Mouse (Mus musculus) embryonic facial prominence, embryonic 11.5 days (tissue): ENCODE data around the gene Rtn4. TPM values are rescaled to one million over a fixed set of nuclear protein-coding genes. Genes with fewer than 3 reads are reported as not detected.
"Not testable (repeated sequence)": the region's sequence is repeated elsewhere in the genome, so short reads cannot be mapped to it uniquely, and the experiment has no call there.

Experiments
- ATAC-seq: fragments of 200-750 bp; cut with Nextera tagmentation; replicated peaks from 2 replicates; pipeline ENCODE4 v1.8.0; 2017; ENCODE audit warnings: low read depth; ENCODE audit not compliant: insufficient number of reproducible peaks, low FRiP score, low TSS enrichment
- DNase-seq: peaks from one replicate; pipeline ENCODE4 v3.0.0-alpha.2; 2015; ENCODE audit warnings: low spot score
- H3K27ac ChIP-seq: fragments of 300-500 bp; sonication (generic); replicated peaks from 2 replicates; pipeline ENCODE4 v1.5.1; 2014; ENCODE audit warnings: mild to moderate bottlenecking, low read depth, low read length, control low read depth
- H3K27me3 ChIP-seq: fragments of 300-500 bp; sonication (generic); 2 replicates; pipeline ENCODE4 v1.6.1; 2014; ENCODE audit warnings: mild to moderate bottlenecking, low read length, moderate library complexity, mixed read lengths; ENCODE audit not compliant: control insufficient read depth, insufficient read depth
- H3K36me3 ChIP-seq: fragments of 300-500 bp; sonication (generic); replicated peaks from 2 replicates; pipeline ENCODE4 v1.6.1; 2014; ENCODE audit warnings: low read depth, mild to moderate bottlenecking, low read length, moderate library complexity, mixed read lengths; ENCODE audit not compliant: control insufficient read depth, insufficient read depth
- H3K4me1 ChIP-seq: fragments of 300-500 bp; sonication (generic); 2 replicates; pipeline ENCODE4 v1.6.1; 2014; ENCODE audit warnings: low read length, mixed read lengths; ENCODE audit not compliant: control insufficient read depth, insufficient read depth
- H3K4me2 ChIP-seq: fragments of 300-500 bp; sonication (generic); 2 replicates; pipeline ENCODE4 v1.6.1; 2014; ENCODE audit warnings: low read depth, mild to moderate bottlenecking, control low read depth, low read length, moderate library complexity
- H3K4me3 ChIP-seq: fragments of 300-500 bp; sonication (generic); 2 replicates; pipeline ENCODE4 v1.5.1; 2014; ENCODE audit warnings: low read depth, low read length, control low read depth
- H3K9ac ChIP-seq: fragments of 300-500 bp; sonication (generic); replicated peaks from 2 replicates; pipeline ENCODE4 v1.6.1; 2014; ENCODE audit warnings: mild to moderate bottlenecking, control low read depth, low read length
- H3K9me3 ChIP-seq: fragments of 300-500 bp; sonication (generic); replicated peaks from 2 replicates; pipeline ENCODE4 v1.6.1; 2016; ENCODE audit warnings: mild to moderate bottlenecking, low read length, inconsistent platforms, mixed read lengths; ENCODE audit not compliant: control insufficient read depth
- WGBS: fragments of 180-500 bp; shearing (Covaris S2); extraction: QIAGEN DNeasy Blood & Tissue Kit; methylation state at CpG from one replicate; pipeline ENCODE4 v1.1.7; 2014; 5-methylcytosine and 5-hydroxymethylcytosine counted together
- polyA plus RNA-seq: library from polyadenylated mRNA; unstranded; fragments of >200 nt; fragmentation: Nextera tagmentation; extraction: Ambion mirVana; gene quantifications from 2 replicates; pipeline ENCODE4 v1.2.1, GENCODE M21; 2014

Rtn4 gene
- polyA plus RNA-seq: 74.6 and 75.1 TPM in 2 replicates

DNA sequence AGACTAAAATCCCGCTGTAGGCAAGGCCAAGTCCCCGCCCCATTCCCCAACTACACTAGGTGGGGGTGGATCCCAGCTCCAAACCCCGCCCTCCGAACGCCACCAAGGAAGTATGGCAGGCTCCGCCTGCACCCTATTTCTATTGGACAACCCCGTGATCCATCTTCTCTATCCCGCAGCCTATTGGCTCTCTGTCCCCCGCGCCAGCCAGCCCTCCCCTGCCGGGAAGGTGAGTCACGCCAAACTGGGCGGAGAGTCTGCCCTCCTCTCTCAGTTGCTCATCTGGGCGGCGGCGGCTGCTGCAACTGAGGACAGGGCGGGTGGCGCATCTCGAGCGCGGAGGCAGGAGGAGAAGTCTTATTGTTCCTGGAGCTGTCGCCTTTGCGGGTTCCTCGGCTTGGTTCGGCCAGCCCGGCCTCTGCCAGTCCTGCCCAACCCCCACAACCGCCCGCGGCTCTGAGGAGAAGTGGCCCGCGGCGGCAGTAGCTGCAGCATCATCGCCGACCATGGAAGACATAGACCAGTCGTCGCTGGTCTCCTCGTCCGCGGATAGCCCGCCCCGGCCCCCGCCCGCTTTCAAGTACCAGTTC is at the start of gene Rtn4:
Gene Rtn4, plus strand, starts transcription at position 265 of the 590 bp plus-strand sequence.
- DNase-seq (peak; percentile 98), ATAC-seq (peak; percentile 98)
- Histone ChIP-seq H3K27ac (peak within 1 kb of the TSS; percentile 98), H3K9ac (peak within 1 kb of the TSS; percentile 98), H3K4me2 (peak within 1 kb of the TSS; percentile 32), H3K4me3 (peak within 1 kb of the TSS; percentile 97), H3K36me3 (no peaks in the 10 kb centered on the region), H3K27me3 (no peaks in the 10 kb centered on the region), H3K9me3 (no peaks in the 10 kb centered on the region), H3K4me1 (no peaks in the 10 kb centered on the region)
- WGBS: under 1% methylated on average over 43 of the region's 43 CpGs

DNA sequence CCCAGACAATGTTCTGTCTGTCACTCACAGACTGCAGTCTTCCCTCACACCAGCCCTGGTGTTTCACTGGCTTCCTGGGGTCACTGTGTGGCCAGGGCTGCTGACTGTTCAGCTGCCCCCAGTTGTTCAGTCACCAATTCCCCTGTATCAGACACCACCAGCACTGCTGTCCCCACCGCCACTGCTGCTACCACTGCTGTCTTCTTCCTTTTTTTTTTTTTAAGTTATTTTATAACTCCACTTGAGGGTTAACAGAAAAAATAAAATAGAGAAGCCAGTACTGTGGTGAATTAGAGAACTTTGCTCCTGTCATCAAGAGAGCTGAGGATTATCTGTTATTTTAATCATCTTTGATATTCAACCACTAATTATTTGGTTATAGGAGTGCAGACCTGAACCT is 48.3 kb upstream of the Rtn4 start:
- Histone ChIP-seq H3K27me3 (no peaks in the 10 kb centered on the region), H3K27ac (no peak overlapping the region), H3K4me1 (no peaks in the 10 kb centered on the region), H3K4me3 (no peak overlapping the region), H3K4me2 (no peak overlapping the region), H3K9ac (no peak overlapping the region), H3K36me3 (no peaks in the 10 kb centered on the region), H3K9me3 (no peaks in the 10 kb centered on the region)
- DNase-seq: no peak
- ATAC-seq: no peak
- 77% methylated on average over 1 of the region's 1 CpGs for WGBS

DNA sequence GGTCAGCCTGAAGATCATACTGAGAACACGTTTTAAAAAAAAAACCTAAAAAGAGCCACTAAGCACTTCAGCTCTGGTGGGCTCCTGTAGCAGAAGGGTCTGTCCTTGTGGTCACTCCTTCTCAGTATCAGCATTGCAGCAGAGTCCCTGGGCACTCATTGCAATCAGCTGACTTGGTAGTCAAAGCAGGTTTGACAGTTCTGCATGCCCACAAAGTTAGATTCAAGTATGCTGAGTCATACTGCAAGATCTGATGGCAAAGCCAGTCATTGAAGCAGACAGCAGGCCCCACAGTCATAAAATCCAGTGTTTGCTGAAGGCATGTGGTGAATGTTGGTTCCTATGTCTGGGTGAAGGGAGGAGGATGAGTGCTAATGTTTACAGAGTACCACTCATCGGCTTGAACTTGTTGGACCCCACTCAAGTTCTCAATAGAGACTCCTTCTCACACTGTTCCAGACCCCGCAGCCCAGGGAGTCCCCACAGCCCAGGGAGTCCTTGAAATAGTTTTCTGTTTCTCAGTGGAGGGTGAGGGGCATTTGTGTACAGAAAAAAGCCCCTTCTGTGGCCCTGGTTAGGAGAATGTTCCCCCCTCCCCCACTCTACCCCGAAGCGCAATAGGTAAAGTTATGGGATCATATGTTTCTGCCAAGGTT is 47.2 kb upstream of the Rtn4 start:
- no peak overlapping the region for H3K27ac ChIP-seq
- no peak overlapping the region for H3K4me2 ChIP-seq
- H3K27me3 ChIP-seq: no peaks in the 10 kb centered on the region
- WGBS: 83% methylated on average over 5 of the region's 5 CpGs
- no peak overlapping the region for H3K9ac ChIP-seq
- no peaks in the 10 kb centered on the region for H3K4me1 ChIP-seq
- DNase-seq: no peak
- no peak for ATAC-seq
- H3K4me3 ChIP-seq: no peak overlapping the region
- no peaks in the 10 kb centered on the region for H3K9me3 ChIP-seq
- no peaks in the 10 kb centered on the region for H3K36me3 ChIP-seq

DNA sequence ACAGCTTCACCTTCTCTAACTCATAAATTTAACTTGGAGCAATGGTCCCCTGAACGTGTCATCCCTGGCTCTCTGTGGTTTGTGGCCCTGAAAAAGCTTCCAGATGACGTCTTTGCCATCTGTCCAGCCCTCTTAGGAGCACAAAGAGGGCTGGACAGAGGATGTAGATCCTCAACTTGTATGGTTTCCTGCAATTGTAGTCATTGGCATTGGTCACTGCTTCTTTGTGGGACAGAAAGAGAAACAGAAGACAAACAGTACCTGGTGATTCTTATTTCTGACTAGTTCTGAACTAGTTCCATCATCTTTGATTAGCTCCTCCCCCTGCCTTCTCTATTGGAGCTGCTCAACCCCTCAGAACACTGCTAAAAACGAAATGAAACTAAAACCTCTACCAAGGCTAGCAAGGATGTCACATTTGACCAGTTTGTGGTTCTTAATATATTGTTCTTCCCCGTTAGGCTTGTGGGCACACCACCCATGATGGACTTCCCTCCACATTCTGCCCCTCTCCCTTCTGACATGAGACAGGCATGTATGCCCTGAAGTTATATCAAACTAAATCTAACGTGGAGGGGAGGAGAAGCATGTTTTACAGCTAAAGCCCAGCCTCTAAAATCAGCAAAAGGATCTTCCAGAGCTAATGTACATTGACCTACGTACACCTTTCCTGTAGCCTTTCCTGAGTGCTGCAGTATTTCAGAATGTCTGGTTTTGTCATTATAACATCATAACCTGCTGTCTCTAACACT is 45.0 kb upstream of the Rtn4 start:
- WGBS: 54% methylated on average over 6 of the region's 6 CpGs
- H3K9me3 ChIP-seq: no peaks in the 10 kb centered on the region
- no peaks in the 10 kb centered on the region for H3K36me3 ChIP-seq
- no peaks in the 10 kb centered on the region for H3K4me1 ChIP-seq
- ATAC-seq (no peak), DNase-seq (no peak)
- no peak overlapping the region for H3K4me3 ChIP-seq
- no peaks in the 10 kb centered on the region for H3K27me3 ChIP-seq
- no peak overlapping the region for H3K9ac ChIP-seq
- H3K27ac ChIP-seq: no peak overlapping the region
- H3K4me2 ChIP-seq: no peak overlapping the region

DNA sequence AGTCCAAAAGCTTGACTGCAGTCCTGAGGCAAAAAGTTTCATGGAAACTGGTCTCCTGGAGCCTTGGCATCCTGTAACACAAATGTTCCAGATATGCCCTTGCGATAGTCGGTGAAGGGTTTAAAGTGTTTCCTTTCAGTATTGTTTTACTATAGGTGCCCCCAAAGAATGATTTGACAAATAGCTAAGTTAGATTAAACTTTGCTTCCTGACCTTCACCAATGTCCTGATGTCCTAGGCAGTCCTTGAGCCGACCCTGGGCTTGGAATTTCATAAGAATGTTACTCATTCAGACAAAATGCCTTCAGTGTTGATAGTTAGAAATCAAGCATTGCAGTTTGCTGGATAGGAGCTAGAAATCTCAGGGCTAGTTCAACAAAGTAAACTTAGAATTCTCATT is 37.4 kb upstream of the Rtn4 start:
- not testable (repeated sequence) for H3K27me3 ChIP-seq, H3K9ac ChIP-seq, H3K36me3 ChIP-seq, H3K27ac ChIP-seq, H3K9me3 ChIP-seq, ATAC-seq, H3K4me1 ChIP-seq, DNase-seq, H3K4me2 ChIP-seq, H3K4me3 ChIP-seq
- 92% methylated on average over 3 of the region's 3 CpGs for WGBS

DNA sequence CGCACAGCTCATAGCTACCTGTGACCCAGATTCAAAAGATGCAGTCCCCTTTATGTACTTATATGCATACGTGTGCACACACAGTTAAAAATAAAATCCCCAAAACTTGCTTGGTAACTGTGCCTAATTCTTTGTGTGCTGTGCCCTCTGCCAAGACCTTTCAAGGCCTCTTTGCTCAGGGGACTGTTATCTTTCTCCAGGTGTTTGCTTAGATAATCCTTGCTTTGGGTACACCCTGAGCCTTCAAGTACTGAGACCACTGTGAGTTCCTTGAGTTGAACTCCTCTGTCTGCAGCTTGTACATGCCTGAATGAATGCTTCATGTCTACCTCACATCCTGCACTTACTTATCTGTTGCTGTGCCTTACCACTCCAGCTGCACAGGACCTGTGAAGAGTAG is 32.0 kb upstream of the Rtn4 start:
- H3K27me3 ChIP-seq: no peaks in the 10 kb centered on the region
- H3K4me3 ChIP-seq: no peak overlapping the region
- H3K4me2 ChIP-seq: no peak overlapping the region
- no peak for DNase-seq
- H3K4me1 ChIP-seq: no peaks in the 10 kb centered on the region
- no peaks in the 10 kb centered on the region for H3K9me3 ChIP-seq
- WGBS: 84% methylated on average over 2 of the region's 2 CpGs
- no peak for ATAC-seq
- H3K27ac ChIP-seq: no peak overlapping the region
- H3K36me3 ChIP-seq: no peaks in the 10 kb centered on the region
- H3K9ac ChIP-seq: no peak overlapping the region

DNA sequence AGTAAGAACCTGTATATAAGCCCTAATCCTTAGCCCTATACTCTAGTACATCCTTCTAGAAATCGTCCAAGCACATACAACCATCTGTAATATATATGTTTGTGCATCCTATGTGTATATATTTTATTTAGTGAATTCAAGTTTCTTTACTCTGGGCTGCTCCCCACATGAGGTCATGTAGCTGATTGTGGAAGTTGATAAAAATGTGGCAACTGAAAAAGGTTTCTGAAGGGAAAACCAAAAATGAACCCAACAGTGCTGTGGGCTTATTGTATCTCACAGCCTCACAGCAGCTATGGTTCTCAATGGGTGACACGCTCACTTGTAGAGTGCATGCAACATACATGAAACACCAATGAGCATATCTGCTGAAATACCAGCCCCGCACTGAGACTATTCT is 25.1 kb upstream of the Rtn4 start:
- no peak overlapping the region for H3K4me3 ChIP-seq
- no peaks in the 10 kb centered on the region for H3K4me1 ChIP-seq
- no peaks in the 10 kb centered on the region for H3K9me3 ChIP-seq
- ATAC-seq (no peak), DNase-seq (no peak)
- H3K36me3 ChIP-seq: no peaks in the 10 kb centered on the region
- H3K9ac ChIP-seq: no peak overlapping the region
- H3K27ac ChIP-seq: no peak overlapping the region
- no peak overlapping the region for H3K4me2 ChIP-seq
- WGBS: 92% methylated on average over 3 of the region's 3 CpGs
- H3K27me3 ChIP-seq: no peaks in the 10 kb centered on the region

DNA sequence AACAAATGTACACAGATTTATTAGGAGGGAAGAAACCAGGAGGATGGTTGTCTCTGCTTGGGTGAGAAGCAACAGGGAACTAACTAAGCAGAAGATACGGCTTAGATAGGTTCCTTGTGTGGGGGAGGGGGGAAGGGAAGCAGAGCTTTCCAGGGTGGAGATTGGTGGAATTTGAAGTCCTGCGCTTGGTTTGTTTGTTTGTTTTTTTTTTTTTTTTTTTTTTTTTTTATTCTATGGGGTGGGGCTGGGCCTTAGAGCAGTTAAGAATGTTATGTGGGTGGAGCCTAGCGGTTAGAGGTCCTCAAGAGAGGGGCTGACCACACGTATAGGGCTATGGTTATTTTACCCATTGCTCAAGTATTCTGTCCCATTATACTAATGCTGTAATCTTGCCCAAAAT is 23.0 kb upstream of the Rtn4 start:
- Histone ChIP-seq H3K27me3 (no peaks in the 10 kb centered on the region), H3K27ac (no peak overlapping the region), H3K9ac (no peak overlapping the region), H3K4me2 (no peak overlapping the region), H3K9me3 (no peaks in the 10 kb centered on the region), H3K4me1 (no peaks in the 10 kb centered on the region), H3K4me3 (no peak overlapping the region), H3K36me3 (no peaks in the 10 kb centered on the region)
- WGBS: 70% methylated on average over 4 of the region's 4 CpGs
- ATAC-seq (no peak), DNase-seq (no peak)
